Mouse (Mus musculus) Patski (cell line): ENCODE results near the gene Ece1. TPM values are rescaled to one million over a fixed set of nuclear protein-coding genes. Genes with fewer than 3 reads are reported as not detected.

Experiments used
- ATAC-seq: fragments of 100-300 bp; one replicate; pipeline ENCODE4 v1.8.0; 2021
- CTCF ChIA-PET: fragments of 350-600 bp; sonication (Branson Sonifier 250); formaldehyde crosslinking; loops from one replicate; lab custom pipeline; 2022; ENCODE audit warnings: inconsistent platforms; lab: Charles Lee
- POLR2A ChIA-PET: fragments of 350-600 bp; sonication (Branson Sonifier 250); formaldehyde crosslinking; loops from one replicate; lab custom pipeline; 2022; ENCODE audit warnings: antibody characterized with exemption, inconsistent platforms; lab: Charles Lee
- DNase-seq: peaks from one replicate; pipeline ENCODE4 v3.0.0-alpha.2; 2011; ENCODE audit warnings: low read depth, low spot score
- H3K27me3 ChIP-seq: fragments of 371-371 bp; one replicate; pipeline ENCODE4 v1.5.1; 2021
- CTCF ChIP-seq: fragments of 100-300 bp; IDR thresholded peaks from one replicate; pipeline ENCODE4 v1.5.1; 2021
- in situ Hi-C: fragments of 300-500 bp; cut with MboI; formaldehyde crosslinking; loops from 3 replicates; pipeline ENCODE4 v1.11.1; 2018; ENCODE audit warnings: low pct_unique_long_range_greater_than_20kb, mixed read lengths
- polyA plus RNA-seq: library from polyadenylated mRNA; unstranded; gene quantifications from one replicate; pipeline ENCODE4 v1.2.3, GENCODE M21; 2021

Ece1 gene
- polyA plus RNA-seq, 1 experiment from 2014 or later = 147 TPM

DNA sequence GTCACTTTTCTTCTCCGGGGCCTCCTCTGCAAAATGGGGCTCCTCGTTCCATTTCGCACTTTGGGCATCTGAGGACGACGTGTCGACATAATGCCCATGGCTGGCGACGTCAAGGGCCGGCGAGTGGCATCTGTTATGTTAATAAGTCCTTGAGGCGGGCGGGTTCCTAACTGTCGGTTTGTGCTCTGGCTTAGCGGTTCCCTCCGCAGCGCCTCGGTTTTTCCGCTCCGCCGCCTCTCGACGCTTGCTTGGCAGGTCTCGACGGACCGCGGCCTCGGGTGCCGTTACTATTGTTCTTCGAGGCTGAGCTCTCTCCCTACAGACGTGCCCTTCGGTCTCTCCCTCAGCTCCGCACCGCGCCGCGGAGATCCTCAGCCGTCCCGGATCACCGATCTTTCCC lies 130.9 kb downstream of the Ece1 start, which contains the start of gene Eif4g3:
Gene Eif4g3, plus strand, starts transcription at position 133 of the 400 bp plus-strand sequence.
- in situ Hi-C loops = no loop called here
- DNase-seq = no peak
- no peak for TF ChIP-seq CTCF
- H3K27me3 ChIP-seq = no peaks in the 10 kb centered on the region
- CTCF ChIA-PET = no interaction called here
- POLR2A ChIA-PET = no interaction called here
- no peak for ATAC-seq

DNA sequence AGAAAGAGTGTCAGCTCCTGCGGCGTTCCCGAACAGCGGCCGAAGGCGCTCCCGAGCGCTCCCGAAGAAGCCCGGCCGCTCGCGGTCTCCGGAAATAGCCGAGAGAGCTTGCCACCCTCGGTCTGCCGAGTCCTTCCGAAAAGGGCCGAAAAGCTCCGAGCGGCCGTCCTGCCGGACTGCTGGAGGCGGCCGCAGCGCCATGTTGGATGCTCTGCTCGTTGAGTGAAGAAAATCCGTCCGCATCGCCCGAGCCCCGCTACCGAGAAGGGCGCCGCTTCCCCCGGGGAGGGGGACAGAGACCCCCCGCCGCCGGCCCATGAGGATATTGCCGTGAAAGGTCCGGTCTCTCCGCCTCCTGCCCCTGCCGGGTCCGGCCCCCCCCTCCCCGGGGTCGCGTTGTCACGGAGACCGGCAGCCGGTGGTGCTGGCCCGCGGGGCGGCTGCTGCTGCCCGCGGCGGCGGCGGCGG lies 131.3 kb downstream of the Ece1 start:
- in situ Hi-C loops = no loop called here
- ATAC-seq = peak; percentile 77
- CTCF ChIA-PET = no interaction called here
- no peak for TF ChIP-seq CTCF
- DNase-seq = peak; percentile 73
- no peaks in the 10 kb centered on the region for H3K27me3 ChIP-seq
- POLR2A ChIA-PET = no interaction called here

DNA sequence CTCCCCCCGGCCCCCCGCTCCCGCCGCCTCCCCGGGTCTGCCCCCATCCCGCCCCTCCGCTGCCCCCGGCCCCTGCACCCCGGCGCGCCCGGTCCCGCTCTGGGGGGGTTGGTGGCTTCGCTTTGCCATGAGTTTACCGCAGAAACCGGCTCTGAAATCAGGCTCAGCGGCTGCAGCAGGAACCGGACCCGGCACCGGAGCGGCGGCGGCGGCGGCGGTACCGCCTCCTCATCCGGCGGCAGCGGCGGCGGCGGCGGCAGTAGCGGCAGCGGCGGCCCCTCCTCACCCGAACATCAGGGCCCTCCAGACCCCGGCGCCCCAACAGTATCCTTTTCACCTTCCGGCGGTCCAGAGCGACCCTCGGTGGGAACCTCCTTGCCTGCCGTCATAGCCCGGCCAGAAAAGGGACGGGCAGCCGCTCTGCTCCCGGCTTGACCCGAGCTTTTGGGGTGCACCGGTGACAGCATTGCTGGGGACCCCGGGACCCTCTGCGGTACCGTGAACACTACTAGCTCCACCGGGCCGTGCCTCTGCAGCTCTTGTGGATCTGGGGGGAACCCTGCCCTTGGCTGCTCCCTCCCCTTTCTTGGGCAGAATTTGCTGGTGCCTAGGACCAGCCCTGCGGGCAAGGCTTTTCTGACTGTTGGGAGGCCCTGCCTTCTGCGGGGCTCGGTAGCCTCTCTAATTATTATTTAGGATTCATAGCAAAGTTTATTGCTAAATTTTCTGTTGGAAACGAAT lies 132.0 kb downstream of the Ece1 start:
- no peak for TF ChIP-seq CTCF
- POLR2A ChIA-PET = interaction anchor here (1.2 kb wide), 1 partner anchor 33 kb away, joined by 3 read pairs; no protein-coding TSS in a partner anchor
- DNase-seq (no peak), ATAC-seq (no peak)
- no peaks in the 10 kb centered on the region for H3K27me3 ChIP-seq
- CTCF ChIA-PET = no interaction called here
- in situ Hi-C loops = no loop called here

DNA sequence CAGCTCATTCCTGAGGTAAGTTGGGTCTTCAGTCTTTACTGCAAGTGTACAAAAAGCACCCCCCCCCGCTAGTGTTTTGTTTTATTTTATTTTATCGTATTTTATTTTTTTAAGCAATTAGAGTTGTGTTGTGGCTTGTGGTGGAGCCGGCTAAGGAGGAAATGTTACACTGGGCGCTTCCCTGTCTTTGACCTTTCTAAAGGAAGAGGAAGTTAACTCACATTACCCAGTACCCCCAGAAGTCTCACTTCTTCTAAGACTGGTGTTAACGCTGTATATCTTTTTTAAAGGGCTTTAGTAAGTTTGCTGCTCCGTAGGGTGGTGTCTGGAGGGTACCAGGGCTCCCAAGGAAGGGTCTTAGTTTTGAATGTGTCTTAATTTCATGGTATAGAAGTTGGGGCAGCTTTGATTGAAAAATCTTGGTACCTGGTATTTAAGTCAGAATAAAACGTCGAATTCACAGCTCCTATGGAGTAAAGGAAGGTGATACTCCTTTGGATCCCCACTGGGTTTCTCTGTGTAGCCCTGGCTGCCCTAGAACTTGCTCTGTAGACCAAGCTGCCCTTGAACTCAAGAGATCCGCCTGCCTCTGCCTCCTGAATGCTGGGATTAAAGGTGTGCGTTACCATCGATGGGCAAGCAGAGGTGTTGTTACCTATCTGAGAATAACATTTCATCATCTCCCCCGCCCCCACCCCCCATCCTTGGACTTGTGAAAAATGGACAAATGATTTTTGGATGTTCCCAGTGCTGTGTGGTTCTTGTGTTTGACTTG lies 132.7 kb downstream of the Ece1 start:
- CTCF ChIA-PET = no interaction called here
- ATAC-seq (no peak), DNase-seq (no peak)
- in situ Hi-C loops = no loop called here
- POLR2A ChIA-PET = interaction anchor here (1.2 kb wide), 1 partner anchor 33 kb away, joined by 3 read pairs; no protein-coding TSS in a partner anchor
- no peaks in the 10 kb centered on the region for H3K27me3 ChIP-seq
- no peak for TF ChIP-seq CTCF

DNA sequence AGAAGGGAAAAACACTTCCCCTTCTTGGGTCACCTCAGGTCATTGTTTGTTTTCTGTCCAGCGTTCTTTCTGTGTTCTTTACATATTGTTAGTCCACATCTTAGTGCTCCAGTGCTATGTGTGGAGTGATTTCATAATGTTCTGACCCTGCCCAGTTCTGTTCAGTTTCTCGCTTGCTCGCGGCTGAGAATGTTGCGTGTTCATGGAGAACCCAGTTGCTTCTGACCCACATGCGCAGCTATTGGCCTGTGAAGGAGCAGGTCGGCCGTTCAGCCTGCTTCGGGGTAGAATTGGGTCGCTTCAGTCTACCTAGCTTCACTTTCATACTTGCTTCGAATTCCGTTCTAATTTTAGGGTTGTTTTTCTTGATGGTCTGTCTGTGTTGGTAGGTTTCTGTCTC lies 133.4 kb downstream of the Ece1 start:
- no peak for DNase-seq
- no peak for ATAC-seq
- no peaks in the 10 kb centered on the region for H3K27me3 ChIP-seq
- in situ Hi-C loops = no loop called here
- POLR2A ChIA-PET = no interaction called here
- no peak for TF ChIP-seq CTCF
- CTCF ChIA-PET = no interaction called here

DNA sequence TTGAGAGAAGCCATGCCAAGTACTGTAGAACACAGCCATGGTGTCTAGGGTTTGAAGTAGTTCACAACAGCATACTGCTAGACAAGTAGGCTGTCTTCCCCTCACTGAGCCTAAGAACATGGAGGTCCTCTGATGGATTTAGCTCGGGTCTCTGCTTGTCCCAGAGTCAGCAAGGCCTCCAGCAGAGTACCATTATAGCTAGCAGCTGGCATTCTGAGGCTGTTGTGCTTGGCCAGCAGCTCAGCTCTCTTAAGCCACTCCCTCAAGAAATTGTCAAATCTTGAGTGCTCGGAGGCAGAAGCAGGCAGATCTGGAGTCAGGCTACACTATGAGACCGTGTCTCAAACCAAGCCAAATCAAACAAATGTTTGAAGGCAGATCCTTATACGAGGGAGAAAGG lies 136.2 kb downstream of the Ece1 start:
- POLR2A ChIA-PET = interaction anchor here (0.6 kb wide), 1 partner anchor 266 kb away, joined by 3 read pairs; no protein-coding TSS in a partner anchor
- H3K27me3 ChIP-seq = no peaks in the 10 kb centered on the region
- no peak for DNase-seq
- in situ Hi-C loops = no loop called here
- TF ChIP-seq CTCF = no peak
- CTCF ChIA-PET = no interaction called here
- no peak for ATAC-seq

DNA sequence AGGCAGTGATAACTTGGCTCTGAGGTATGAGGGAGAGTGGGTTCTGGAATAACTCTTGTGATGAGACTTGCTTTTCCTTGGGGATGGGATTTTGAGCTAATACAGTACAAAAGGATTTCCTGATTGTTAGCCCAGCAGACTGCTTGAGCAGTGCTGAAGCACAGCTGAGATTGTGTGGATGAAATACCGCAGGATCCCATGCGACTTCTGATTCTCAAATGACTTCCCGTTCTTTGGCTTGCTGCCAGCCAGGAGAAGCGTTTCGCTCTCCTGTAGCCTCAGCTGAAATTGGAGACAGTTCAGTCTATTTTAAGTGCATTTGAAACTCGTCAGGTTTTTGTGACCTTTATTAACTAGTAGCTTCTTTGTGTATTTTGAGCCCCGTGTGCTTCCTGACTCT lies 138.6 kb downstream of the Ece1 start:
- ChIA-PET POLR2A (no interaction called here), CTCF (no interaction called here)
- no peak for TF ChIP-seq CTCF
- in situ Hi-C loops = no loop called here
- no peaks in the 10 kb centered on the region for H3K27me3 ChIP-seq
- ATAC-seq (no peak), DNase-seq (no peak)

DNA sequence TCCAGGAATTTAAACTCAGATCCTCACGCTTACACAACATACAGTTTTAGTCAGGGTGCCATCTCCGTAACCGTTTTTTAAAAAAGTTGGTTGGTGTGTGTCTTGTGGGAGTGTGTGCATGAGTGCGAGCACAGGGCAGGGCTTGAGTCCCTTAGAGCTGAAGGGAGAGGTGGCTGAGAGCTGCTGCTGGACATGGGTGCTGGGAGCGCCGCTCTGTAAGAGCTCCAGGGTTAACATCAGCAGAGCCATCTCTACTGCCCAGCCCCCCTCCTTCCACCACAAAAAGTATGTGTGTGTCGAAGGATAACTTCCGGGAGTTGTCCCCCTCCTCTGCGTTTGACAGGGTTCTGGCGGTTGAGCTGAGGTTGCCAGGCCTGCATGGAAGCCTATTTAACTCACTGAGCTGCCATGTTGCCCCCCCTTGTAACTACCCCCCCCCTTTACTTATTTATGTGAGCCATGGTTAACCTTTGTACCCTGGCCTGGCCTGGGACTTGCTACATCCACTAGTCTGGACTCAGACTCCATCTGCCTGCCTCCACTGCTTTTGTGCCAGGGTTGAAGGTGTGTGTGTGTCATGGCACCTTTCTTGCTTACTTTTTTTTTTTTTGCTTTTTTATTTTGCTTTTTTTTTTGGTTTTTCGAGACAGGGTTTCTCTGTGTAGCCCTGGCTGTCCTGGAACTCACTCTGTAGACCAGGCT lies 142.0 kb downstream of the Ece1 start:
- TF ChIP-seq CTCF = no peak
- no peaks in the 10 kb centered on the region for H3K27me3 ChIP-seq
- no peak for DNase-seq
- ChIA-PET POLR2A (no interaction called here), CTCF (no interaction called here)
- in situ Hi-C loops = no loop called here
- ATAC-seq = no peak

DNA sequence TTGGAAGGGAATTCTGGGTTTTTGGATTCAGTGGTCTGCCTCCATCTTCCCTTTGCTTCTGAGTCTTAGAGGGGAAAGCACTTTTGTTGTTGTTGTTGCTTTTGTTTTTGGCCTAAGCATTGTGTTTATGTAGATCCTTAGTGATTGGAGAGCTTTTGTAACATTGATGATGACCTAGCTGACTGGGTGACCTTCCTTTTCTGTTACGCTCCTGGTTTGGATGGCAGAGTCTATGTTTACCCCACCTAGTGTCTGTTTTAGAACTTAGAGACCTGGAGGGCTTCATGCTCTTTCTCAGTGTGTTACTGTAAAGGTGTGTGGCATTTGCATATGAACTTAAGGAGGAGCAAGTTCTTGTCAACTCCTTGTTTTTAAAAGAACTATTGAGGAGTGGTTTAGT lies 143.7 kb downstream of the Ece1 start:
- in situ Hi-C loops = no loop called here
- DNase-seq = no peak
- H3K27me3 ChIP-seq = no peaks in the 10 kb centered on the region
- POLR2A ChIA-PET = no interaction called here
- CTCF ChIA-PET = no interaction called here
- no peak for ATAC-seq
- TF ChIP-seq CTCF = no peak

DNA sequence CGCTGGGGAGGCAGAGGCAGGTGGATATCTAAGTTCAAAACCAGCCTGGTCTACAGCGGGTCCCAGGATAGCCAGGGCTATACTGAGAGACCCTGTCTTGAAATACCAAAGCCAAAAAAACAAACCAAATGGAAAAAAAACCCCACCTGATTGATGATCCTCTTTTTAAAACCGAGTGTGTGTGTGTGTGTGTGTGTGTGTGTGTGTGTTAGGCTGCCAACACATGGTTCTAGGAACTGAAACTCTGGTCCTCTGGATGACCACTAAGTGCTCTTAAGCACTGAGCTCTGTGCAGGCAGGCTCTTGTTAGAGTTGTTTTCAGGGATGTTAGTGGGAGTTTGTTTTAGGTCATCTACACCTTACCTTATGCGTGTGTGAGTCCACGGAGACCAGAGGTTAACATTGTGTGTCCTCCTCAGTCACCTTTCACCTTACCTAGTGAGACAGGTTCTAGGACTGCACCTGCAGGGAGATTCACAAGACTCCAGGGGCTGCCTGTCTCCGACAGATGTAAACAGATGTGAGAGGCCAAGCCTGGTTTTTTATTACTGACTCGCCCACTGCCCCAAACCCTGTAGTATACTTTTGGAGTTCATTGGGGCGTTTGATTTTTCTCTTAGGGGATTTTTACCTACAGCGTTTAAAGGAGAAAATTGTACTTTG lies 145.0 kb downstream of the Ece1 start:
- no peak for ATAC-seq
- in situ Hi-C loops = no loop called here
- no peak for TF ChIP-seq CTCF
- POLR2A ChIA-PET = no interaction called here
- H3K27me3 ChIP-seq = no peaks in the 10 kb centered on the region
- DNase-seq = no peak
- CTCF ChIA-PET = no interaction called here
